Mouse (Mus musculus): Measurements from ENCODE around the gene Lgals9. TPM values are rescaled to one million over a fixed set of nuclear protein-coding genes. Genes with fewer than 3 reads are reported as not detected.
"Not testable (repeated sequence)": the region's sequence is repeated elsewhere in the genome, so short reads cannot be mapped to it uniquely, and the experiment has no call there.

Lgals9 gene
- polyA plus RNA-seq, 1 experiment: 10.7 TPM

DNA sequence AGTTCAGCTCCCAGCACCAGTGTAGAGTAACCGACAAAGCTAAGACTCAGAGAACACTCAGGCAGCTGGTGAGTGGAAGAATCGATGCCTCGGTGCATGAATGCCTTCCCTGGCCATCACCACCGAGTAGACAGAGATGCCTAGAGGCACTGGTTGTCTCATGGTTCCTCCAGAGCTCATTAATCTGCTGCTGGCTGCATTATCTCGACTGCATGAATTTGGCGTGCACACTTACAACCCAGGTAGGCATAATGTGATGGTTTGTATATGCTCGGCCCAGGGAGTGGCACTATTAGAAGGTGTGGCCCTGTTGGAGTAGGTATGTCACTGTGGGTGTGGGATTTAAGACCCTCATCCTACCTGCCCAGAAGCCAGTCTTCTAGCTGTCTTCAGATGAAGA is 24.1 kb upstream of the Lgals9 start:
- peaks cover 13% of the 10 kb centered on the region for H3K4me1 ChIP-seq (ENCODE audit: control insufficient read depth, insufficient read depth, low read length)
- peak overlapping the region; percentile 42 for H3K27ac ChIP-seq (ENCODE audit: insufficient read depth, low read length)
- no peak overlapping the region for H3K4me3 ChIP-seq (ENCODE audit: low read depth, low read length)
- TF ChIP-seq CTCF (IDR thresholded peaks at IDR 0.05; ENCODE audit: low read depth, low read length) (no peak), EP300 (IDR thresholded peaks at IDR 0.05; ENCODE audit: insufficient read depth, low read depth, low read length) (no peak), POLR2A (IDR thresholded peaks at IDR 0.05; ENCODE audit: insufficient read depth, low read length) (no peak)
- no peaks in the 10 kb centered on the region for H3K9me3 ChIP-seq (replicated peaks; ENCODE audit: control insufficient read depth, insufficient read depth, low read length, poor library complexity, severe bottlenecking)
- no peaks in the 10 kb centered on the region for H3K36me3 ChIP-seq (ENCODE audit: control insufficient read depth, insufficient read depth, low read length, poor library complexity, severe bottlenecking)
- no peaks in the 10 kb centered on the region for H3K27me3 ChIP-seq (ENCODE audit: control insufficient read depth, insufficient read depth, low read length, poor library complexity, severe bottlenecking)
- no peak overlapping the region for H3K9ac ChIP-seq (ENCODE audit: low read depth, poor library complexity, severe bottlenecking)

DNA sequence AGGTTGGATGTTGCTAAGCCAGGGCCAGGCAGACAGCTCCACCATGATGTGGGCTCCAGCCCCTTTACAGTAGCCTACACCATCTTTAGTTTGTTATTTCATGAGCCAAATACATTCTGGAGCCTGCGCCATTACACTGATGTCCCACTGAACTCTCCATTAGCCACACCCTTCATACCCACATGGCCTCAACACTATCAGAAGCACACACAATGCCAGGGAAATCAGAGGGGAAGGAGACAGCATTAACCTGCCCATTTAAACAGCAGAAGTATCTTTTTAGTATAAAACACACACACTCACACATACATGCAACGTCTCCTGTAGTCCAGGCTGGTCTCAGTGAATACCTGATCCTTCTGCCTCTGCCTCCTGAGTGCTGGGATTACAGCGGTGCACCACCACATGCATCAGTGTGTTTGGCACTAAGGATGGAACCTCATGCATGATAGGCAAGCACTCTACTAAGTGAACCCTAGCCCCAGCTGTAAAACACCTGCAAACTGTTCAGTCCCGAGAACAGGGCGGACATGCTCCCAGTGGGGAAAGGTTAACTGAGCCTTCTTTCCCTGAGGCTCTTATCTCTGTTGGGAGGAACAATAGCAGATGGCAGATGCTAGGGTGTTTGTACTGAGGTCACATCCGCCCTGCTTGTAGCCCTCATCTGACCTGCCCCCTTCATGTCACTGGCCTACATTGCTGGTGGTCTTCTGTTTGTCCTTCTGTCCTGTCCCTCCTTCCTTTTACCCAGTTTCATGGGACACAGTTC is 23.4 kb upstream of the Lgals9 start:
- Histone ChIP-seq H3K4me3 (ENCODE audit: low read depth, low read length) (peak overlapping the region; percentile 22; the same call in 1 of the 2 replicates), H3K36me3 (ENCODE audit: control insufficient read depth, insufficient read depth, low read length, poor library complexity, severe bottlenecking) (no peaks in the 10 kb centered on the region), H3K27me3 (ENCODE audit: control insufficient read depth, insufficient read depth, low read length, poor library complexity, severe bottlenecking) (no peaks in the 10 kb centered on the region), H3K9ac (ENCODE audit: low read depth, poor library complexity, severe bottlenecking) (no peak overlapping the region), H3K4me1 (ENCODE audit: control insufficient read depth, insufficient read depth, low read length) (peaks cover 14% of the 10 kb centered on the region), H3K27ac (ENCODE audit: insufficient read depth, low read length) (peak overlapping the region; percentile 51), H3K9me3 (replicated peaks; ENCODE audit: control insufficient read depth, insufficient read depth, low read length, poor library complexity, severe bottlenecking) (no peaks in the 10 kb centered on the region)
- TF ChIP-seq EP300 (IDR thresholded peaks at IDR 0.05; ENCODE audit: insufficient read depth, low read depth, low read length) (peak; percentile 77; the same call in 1 of the 2 replicates), POLR2A (IDR thresholded peaks at IDR 0.05; ENCODE audit: insufficient read depth, low read length) (no peak)

DNA sequence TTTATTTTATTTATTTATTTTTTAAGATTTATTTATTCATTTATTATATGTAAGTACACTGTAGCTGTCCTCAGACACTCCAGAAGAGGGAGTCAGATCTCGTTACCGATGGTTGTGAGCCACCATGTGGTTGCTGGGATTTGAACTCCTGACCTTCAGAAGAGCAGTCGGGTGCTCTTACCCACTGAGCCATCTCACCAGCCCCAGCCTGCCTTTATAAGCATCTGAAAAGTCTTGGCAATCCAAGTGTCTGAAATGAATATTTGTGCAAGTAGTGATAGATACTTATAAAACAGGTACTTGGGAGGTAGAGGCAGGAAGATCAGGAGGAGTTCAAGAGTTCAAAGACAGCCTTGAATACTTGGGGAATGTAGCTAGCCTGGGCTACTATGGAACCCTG is 22.6 kb upstream of the Lgals9 start:
- H3K27me3 ChIP-seq (ENCODE audit: control insufficient read depth, insufficient read depth, low read length, poor library complexity, severe bottlenecking); H3K4me3 ChIP-seq (ENCODE audit: low read depth, low read length); H3K36me3 ChIP-seq (ENCODE audit: control insufficient read depth, insufficient read depth, low read length, poor library complexity, severe bottlenecking); H3K9ac ChIP-seq (ENCODE audit: low read depth, poor library complexity, severe bottlenecking); H3K9me3 ChIP-seq (replicated peaks; ENCODE audit: control insufficient read depth, insufficient read depth, low read length, poor library complexity, severe bottlenecking): not testable (repeated sequence)
- H3K4me1 ChIP-seq (ENCODE audit: control insufficient read depth, insufficient read depth, low read length): peaks cover 18% of the 10 kb centered on the region
- H3K27ac ChIP-seq (ENCODE audit: insufficient read depth, low read length): peak overlapping the region; percentile 51; the same call in 1 of the 2 replicates

DNA sequence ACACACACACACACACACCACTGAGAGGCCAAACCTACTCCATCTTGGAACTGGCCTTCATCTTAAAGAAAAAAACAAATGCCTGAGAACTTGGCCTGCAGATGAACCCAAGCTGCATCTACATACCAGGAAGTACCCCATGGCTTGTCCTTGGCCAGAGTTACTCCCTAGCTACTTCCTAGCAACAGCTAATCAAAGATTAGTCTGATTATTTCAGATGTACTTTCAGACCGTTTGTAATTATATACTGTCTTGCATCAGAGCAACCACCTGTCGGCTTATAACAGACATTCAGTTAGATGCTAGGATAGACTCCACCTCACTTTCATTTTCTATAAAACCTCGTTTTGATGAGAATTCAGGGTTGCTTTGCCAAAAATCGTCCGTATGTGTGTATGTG is 21.7 kb upstream of the Lgals9 start:
- Histone ChIP-seq H3K27ac (ENCODE audit: insufficient read depth, low read length) (peak overlapping the region; percentile 29; the same call in 1 of the 2 replicates), H3K4me1 (ENCODE audit: control insufficient read depth, insufficient read depth, low read length) (peaks cover 22% of the 10 kb centered on the region)

DNA sequence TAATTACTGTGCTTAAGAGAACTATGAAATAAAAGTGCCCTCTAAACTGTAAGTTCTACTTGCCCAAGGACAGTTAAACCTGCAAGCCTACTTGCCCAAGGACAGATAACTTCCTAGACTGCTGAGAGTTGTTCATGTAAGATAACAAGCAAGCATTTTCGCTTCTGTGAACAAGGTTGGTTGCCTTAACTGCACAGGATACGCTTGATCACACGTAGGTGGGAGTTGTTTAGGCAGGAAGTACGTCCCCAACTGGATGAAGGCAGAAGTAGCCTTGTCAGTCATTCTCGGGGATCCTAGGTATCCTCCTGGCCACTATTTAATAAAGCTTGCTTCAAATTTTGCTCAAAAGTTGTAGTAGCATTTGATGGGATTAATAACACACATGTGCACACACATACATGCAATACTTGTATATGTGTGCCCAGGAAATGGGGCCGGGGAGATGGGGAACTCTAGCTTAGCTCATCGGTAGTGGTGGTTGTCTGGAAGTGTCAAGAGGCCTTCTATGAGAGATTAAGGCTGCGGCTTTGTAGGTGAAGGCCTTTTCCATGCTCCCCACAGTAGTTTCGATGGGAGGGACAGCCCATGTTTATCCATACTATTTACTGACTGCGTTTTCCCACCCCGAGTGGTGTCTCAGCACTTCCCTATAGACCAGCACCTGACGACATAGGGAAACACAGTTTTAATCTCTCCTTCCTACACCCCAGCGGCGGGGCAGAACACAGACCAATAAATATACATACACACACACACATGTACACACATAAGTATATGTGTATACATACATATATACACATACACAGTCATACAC is 21.0 kb upstream of the Lgals9 start:
- Histone ChIP-seq H3K27ac (ENCODE audit: insufficient read depth, low read length) (peak overlapping the region; percentile 38; the same call in 1 of the 2 replicates), H3K9me3 (replicated peaks; ENCODE audit: control insufficient read depth, insufficient read depth, low read length, poor library complexity, severe bottlenecking) (no peaks in the 10 kb centered on the region), H3K4me1 (ENCODE audit: control insufficient read depth, insufficient read depth, low read length) (peaks cover 22% of the 10 kb centered on the region), H3K27me3 (ENCODE audit: control insufficient read depth, insufficient read depth, low read length, poor library complexity, severe bottlenecking) (no peaks in the 10 kb centered on the region), H3K9ac (ENCODE audit: low read depth, poor library complexity, severe bottlenecking) (no peak overlapping the region), H3K36me3 (ENCODE audit: control insufficient read depth, insufficient read depth, low read length, poor library complexity, severe bottlenecking) (no peaks in the 10 kb centered on the region), H3K4me3 (ENCODE audit: low read depth, low read length) (no peak overlapping the region)
- TF ChIP-seq POLR2A (IDR thresholded peaks at IDR 0.05; ENCODE audit: insufficient read depth, low read length) (no peak), CTCF (IDR thresholded peaks at IDR 0.05; ENCODE audit: low read depth, low read length) (no peak), EP300 (IDR thresholded peaks at IDR 0.05; ENCODE audit: insufficient read depth, low read depth, low read length) (no peak)

More for the DNA sequence above, 21.7 kb upstream of the Lgals9 start:
- H3K27me3 ChIP-seq (ENCODE audit: control insufficient read depth, insufficient read depth, low read length, poor library complexity, severe bottlenecking): no peaks in the 10 kb centered on the region
- no peak overlapping the region for H3K9ac ChIP-seq (ENCODE audit: low read depth, poor library complexity, severe bottlenecking)
- no peak overlapping the region for H3K4me3 ChIP-seq (ENCODE audit: low read depth, low read length)
- no peaks in the 10 kb centered on the region for H3K36me3 ChIP-seq (ENCODE audit: control insufficient read depth, insufficient read depth, low read length, poor library complexity, severe bottlenecking)
- no peak for TF ChIP-seq CTCF (IDR thresholded peaks at IDR 0.05; ENCODE audit: low read depth, low read length)
- no peak for TF ChIP-seq EP300 (IDR thresholded peaks at IDR 0.05; ENCODE audit: insufficient read depth, low read depth, low read length)
- no peak for TF ChIP-seq POLR2A (IDR thresholded peaks at IDR 0.05; ENCODE audit: insufficient read depth, low read length)
- no peaks in the 10 kb centered on the region for H3K9me3 ChIP-seq (replicated peaks; ENCODE audit: control insufficient read depth, insufficient read depth, low read length, poor library complexity, severe bottlenecking)

Data from ES-Bruce4 (cell line).